Mouse (Mus musculus): Measurements from ENCODE around the gene Vtn.

DNA sequence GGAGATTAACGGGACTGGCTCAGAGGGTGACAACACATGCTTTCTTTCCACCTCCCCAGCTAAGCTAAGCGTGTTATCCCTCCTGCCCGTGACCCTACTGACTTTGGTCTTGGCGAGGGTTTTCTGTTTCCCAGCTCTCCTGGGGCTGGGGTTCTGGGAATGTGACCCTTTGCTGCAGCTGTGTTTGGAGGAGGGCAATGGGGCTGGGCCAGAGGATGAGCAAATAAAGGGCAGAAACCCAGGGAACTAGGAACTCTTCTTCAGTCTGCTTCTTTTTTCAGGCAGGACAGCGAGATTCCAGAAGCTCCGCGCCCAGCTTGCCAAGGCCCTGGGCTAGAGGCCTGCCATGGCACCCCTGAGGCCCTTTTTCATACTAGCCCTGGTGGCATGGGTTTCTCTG, at the start of gene Vtn:
- TF ChIP-seq EP300 (IDR thresholded peaks at IDR 0.05; ENCODE audit: insufficient read depth, low read depth, low read length) (no peak), CTCF (IDR thresholded peaks at IDR 0.05; ENCODE audit: low read depth, low read length) (no peak)
